ENCODE assay signal across 22 mouse cellular contexts in the genomic region with DNA sequence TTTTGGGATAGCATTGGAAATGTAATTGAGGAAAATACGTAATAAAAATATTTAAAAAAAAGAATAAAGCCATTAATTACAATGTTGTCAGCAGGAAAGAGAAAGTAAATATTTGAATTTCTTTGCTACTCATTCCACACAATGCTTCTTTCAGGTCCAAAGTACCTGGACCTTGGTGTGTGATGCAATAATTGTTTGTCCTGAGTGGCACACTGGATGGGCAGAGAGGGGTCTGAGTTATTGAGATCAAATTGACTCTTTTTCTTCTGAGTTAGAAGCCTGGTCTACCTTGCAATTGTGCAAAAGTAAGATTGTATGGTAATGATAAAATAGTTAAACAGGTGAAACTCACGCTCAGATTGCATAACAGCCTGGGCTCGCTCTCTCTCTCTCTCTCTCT.
"Had no signal": no experiment of that assay in that cellular context is flagged by ENCODE, and none has a peak within 500 bp of the region (broad histone marks: within the 10 kb centered on the region; RNA-seq: fewer than 3 reads in every experiment).

No protein-coding gene starts in this region.

- H3K27me3 ChIP-seq: heart, embryonic 13.5 days; heart, embryonic 15.5 days; hindbrain, embryonic 13.5 days; hindbrain, embryonic 15.5 days; kidney, embryonic 15.5 days; limb, embryonic 12.5 days; liver, embryonic 13.5 days had no signal

- H3K27ac ChIP-seq: heart, adult 2 months; heart, embryonic 13.5 days; heart, embryonic 15.5 days; hindbrain, embryonic 13.5 days; hindbrain, embryonic 15.5 days; hindbrain, postnatal 0 days; kidney, embryonic 15.5 days; kidney, postnatal 0 days; left cerebral cortex, adult 2 months; limb, embryonic 10.5 days; limb, embryonic 12.5 days; liver, embryonic 13.5 days had no signal

- H3K9me3 ChIP-seq: heart, embryonic 13.5 days; heart, embryonic 15.5 days; hindbrain, embryonic 13.5 days; hindbrain, embryonic 15.5 days; kidney, embryonic 15.5 days; limb, embryonic 10.5 days; limb, embryonic 12.5 days; liver, embryonic 13.5 days had no signal

- H3K4me2 ChIP-seq: heart, embryonic 11.5 days; heart, embryonic 13.5 days; heart, embryonic 15.5 days; hindbrain, embryonic 13.5 days; hindbrain, embryonic 15.5 days; kidney, embryonic 15.5 days; limb, embryonic 12.5 days; liver, embryonic 13.5 days had no signal

- DNase-seq: forebrain, postnatal 0 days; gastrocnemius, postnatal 14 days; gastrocnemius, postnatal 36 days; heart, adult 11 months; heart, adult 2 months; heart, postnatal 14 days; heart, postnatal 36 days; kidney, adult 11 months; kidney, postnatal 14 days; liver, embryonic 13.5 days had no signal

- H3K9ac ChIP-seq: forebrain, postnatal 0 days; heart, embryonic 13.5 days; heart, embryonic 15.5 days; hindbrain, embryonic 13.5 days; hindbrain, embryonic 15.5 days; kidney, embryonic 15.5 days; limb, embryonic 12.5 days; liver, embryonic 13.5 days had no signal

- H3K4me1 ChIP-seq: heart, embryonic 13.5 days; heart, embryonic 15.5 days; hindbrain, embryonic 13.5 days; hindbrain, embryonic 15.5 days; kidney, embryonic 15.5 days; limb, embryonic 10.5 days; limb, embryonic 12.5 days; liver, embryonic 13.5 days had no signal

- ATAC-seq: forebrain, postnatal 0 days; hindbrain, postnatal 0 days; intestine, embryonic 16.5 days had no signal

- H3K4me3 ChIP-seq: heart, adult 2 months; heart, embryonic 13.5 days; heart, embryonic 15.5 days; hindbrain, embryonic 13.5 days; hindbrain, embryonic 15.5 days; kidney, embryonic 15.5 days; left cerebral cortex, adult 2 months; limb, embryonic 10.5 days; limb, embryonic 12.5 days; liver, embryonic 13.5 days had no signal

- H3K36me3 ChIP-seq: heart, embryonic 13.5 days; heart, embryonic 15.5 days; hindbrain, embryonic 13.5 days; hindbrain, embryonic 15.5 days; kidney, embryonic 15.5 days; limb, embryonic 10.5 days; limb, embryonic 12.5 days; liver, embryonic 13.5 days had no signal
